Mouse (Mus musculus) E14TG2a.4 (cell line): Measurements from ENCODE around the gene Gm49318.
"Not testable (repeated sequence)": the region's sequence is repeated elsewhere in the genome, so short reads cannot be mapped to it uniquely, and the experiment has no call there.

Experiments used
- CTCF ChIP-seq: conservative IDR thresholded peaks from 2 replicates; pipeline ENCODE4 v1.5.1; 2014; ENCODE audit warnings: low read length
- NANOG ChIP-seq: IDR thresholded peaks from 2 replicates; pipeline ENCODE4 v1.6.1; 2014; ENCODE audit warnings: borderline replicate concordance, low read length, mixed read lengths
- POU5F1 ChIP-seq: IDR thresholded peaks from 2 replicates; pipeline ENCODE4 v1.6.1; 2014; ENCODE audit warnings: low read length, borderline replicate concordance

GRCm38 (mm10) chr9:22075778-22076177, 4.7 kb upstream of the Gm49318 start:
- not testable (repeated sequence) for TF ChIP-seq CTCF, POU5F1, NANOG
